Mouse (Mus musculus) ovary, postnatal 10 days (tissue): ENCODE measurements around the gene Myl7.
A peak's percentile ranks its signal among the peaks of the same experiment; 100 is the strongest.
"Not testable (repeated sequence)": the region's sequence is repeated elsewhere in the genome, so short reads cannot be mapped to it uniquely, and the experiment has no call there.

ENCODE experiments used
- DNase-seq: peaks from one replicate; pipeline ENCODE4 v3.0.0; 2022; ENCODE audit warnings: low spot score

The Myl7 gene

DNA sequence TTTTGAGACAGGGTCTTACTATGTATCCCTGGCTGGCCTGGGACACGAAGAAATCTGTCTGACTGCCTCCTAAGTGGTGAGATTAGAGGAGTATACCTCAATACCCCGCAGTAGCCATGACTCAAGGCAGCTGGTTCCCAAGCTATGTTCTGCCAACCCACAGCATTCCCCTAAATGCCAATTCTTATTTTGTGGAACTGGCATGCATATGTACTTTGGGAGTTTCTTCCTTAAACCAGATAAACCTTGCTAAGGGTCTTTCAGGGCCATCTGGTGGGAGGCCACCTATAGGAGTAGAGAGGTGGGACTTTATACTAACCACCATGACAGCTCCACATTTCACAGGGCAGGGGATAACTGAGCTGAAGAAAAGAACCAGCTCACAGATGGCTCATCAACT lies 5.3 kb upstream of the Myl7 start:
- DNase-seq, result no peak

DNA sequence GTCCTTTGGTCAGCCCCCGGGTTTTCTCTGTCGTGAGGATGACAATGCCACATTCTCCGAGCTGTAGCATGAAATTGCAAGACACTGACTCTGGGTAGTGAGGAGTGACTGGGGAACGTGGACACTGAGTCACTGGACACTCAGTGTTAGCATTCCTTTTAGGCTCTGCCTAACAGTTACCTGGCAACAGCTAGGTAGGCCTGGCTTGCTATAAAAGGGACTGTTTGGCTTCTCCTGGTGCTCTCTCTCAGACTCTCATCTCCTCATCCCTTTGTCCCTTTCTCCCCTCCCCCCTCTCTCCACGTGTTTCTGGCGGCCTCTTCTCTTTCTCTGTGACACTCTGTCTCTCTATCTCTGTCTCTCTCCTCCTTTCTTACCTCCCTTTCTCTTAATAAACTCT lies 3.8 kb upstream of the Myl7 start:
- DNase-seq, result no peak

- DNase-seq, result no peak
These were observed 3.4 kb upstream of the Myl7 start for GRCm38 (mm10) chr11:5901950-5902349.

DNA sequence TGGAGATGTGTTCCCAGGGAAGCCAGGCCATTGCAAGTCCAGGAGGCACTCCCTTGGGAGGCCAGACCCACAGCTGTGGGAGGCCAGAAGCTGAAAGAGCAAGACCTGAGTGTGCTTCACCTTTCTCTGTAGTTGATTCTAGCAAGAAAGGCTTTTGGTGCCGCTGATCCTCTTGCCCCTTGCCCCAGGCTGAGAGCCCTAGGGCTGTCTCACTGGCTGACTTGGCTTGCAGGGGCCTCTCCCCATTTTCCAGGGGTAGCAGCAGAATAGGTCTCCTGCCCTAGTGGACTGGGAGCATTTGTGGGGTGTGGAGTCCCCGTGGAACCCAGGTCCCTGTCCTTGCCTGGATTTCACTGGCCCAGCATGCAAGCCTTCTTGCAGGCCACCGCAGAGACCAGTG lies 2.7 kb upstream of the Myl7 start:
- no peak for DNase-seq

DNA sequence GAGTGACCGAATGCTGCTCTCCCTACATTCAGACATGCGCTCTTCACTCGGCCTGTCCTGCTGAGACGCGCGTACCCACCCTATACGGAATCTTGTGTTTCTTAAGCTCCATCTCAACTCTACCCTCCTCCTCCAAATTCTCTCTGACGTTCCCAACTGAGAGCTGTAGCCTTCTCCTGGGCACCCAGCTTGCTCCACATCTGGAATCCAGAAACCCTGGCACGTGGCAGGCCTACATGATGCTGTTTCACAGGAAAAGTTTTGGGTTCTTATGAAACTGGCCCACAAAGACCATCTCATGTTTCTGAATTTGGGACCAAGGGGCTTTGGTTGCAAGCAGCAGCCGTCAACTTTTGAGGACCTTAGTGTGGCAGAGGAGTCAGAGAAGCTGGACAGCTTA lies 704 bp upstream of the Myl7 start:
- DNase-seq, result no peak

DNA sequence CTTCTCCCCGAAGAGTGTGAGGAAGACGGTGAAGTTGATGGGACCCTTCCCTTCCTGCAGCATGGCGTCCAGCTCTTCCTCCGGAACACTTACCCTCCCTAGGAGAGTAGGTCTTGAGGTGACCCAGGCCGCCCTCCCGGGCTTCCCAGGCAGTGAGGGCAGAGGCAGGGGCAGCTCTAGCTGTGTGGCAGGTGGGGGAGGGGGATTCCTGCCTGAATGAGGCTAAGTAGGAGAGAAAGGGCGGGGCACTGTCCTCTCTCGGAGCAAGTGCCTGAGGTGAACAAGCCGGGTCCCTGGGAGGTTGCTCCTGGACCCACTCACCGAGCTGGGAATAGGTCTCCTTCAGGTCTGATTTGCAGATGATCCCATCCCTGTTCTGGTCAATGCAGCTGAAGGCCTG lies 743 bp downstream of the Myl7 start:
- DNase-seq, result no peak

- DNase-seq, result no peak
These were observed 1.4 kb downstream of the Myl7 start for GRCm38 (mm10) chr11:5897230-5897629.

DNA sequence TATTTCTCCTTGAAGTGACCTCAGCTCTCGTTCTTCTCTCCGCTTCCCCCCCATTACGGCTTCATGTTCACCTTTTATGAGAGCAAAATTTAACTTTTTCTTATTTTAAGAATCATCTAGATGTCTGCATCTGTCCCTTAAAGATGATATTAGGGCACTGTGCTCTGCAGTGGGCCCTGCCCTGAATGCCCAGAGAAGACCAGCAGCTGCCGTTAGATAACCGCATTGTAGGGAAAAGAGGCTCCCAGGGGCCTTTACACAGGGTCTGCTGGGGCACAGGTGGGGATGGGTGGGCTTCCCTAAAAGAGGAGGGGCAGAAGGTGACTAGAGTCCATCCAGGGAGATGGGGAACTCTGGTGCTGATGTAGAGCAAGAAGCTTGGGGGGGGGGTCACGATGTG lies 4.8 kb downstream of the Myl7 start:
- DNase-seq, result no peak

GRCm38 (mm10) chr11:5892810-5893368 lies 5.7 kb downstream of the Myl7 start:
- no peak for DNase-seq

GRCm38 (mm10) chr11:5892151-5892591 lies 6.4 kb downstream of the Myl7 start:
- DNase-seq, result no peak

GRCm38 (mm10) chr11:5888563-5888962 lies 10.0 kb downstream of the Myl7 start:
- not testable (repeated sequence) for DNase-seq

GRCm38 (mm10) chr11:5887250-5887649 lies 11.3 kb downstream of the Myl7 start:
- DNase-seq, result no peak

DNA sequence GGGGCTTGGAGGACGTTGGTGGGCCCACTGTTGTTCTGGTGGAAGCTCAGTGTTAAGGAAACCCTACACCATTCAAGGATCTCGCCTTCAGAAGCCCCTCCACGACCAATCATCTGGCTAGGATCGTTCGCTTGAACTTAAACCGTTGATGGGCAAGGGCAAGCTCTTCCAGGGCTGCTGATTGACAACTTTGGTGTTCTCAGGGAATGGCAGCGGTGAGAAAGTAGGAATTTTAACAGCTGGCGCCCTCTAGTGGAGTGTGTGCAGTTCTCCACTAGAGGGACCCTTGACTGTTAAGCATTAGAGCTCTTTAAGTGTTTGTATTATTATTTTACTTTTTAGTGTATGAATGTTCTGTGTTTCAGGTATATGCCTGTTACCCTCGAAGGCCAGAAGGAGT lies 12.4 kb downstream of the Myl7 start:
- no peak for DNase-seq

GRCm38 (mm10) chr11:5882518-5882917 lies 16.1 kb downstream of the Myl7 start:
- no peak for DNase-seq

GRCm38 (mm10) chr11:5879905-5880304 lies 18.7 kb downstream of the Myl7 start:
- no peak for DNase-seq

DNA sequence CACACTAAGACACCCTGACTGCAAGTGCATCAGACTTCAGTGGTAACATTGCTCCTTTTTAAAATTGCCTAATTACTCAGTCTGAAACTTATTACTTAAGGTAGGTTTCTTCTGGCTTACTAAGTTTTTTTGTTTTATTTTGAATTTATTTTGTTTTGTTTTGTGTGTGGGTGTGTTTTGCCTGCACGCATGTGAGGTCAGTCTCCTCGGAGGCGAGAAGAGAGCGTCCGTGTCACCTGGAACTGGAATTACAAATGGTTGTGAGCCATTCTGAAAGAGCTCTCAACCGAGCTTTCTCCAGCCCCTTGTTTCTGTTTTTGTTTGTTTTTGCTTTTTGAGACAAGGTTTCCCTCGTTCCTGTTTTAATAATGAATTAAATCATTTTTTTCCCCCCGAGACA lies 19.9 kb downstream of the Myl7 start:
- no peak for DNase-seq

DNA sequence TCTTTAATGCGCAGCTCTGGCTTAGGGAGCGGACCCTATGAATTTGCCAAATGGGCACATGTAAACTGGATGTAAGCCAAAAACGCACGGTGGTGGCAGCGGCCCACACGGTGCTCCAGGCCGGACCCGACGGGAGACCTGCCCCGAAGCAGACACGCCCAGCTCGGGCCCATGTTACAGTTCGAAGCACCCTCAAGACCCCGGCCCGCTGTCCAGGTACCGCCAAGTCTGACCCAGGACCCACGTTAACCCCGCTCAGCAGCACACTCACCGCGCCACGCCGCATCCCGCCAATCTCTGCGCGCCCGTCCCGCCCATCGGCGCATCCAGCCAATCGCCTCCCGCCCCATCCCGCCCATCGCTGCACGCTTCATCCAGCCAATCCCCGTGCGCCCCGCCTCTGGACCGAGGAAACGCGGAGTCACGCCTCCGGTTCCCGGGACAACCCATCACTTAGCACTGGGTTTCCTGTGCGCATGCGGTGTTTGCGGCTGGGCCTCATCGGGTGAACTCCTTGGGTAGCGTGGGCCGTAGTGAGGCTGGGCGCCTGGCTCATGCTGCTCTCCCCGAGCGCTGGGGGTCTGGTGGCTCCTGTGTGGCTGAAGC lies 20.6 kb downstream of the Myl7 start, which contains the start of gene Pold2:
Gene Pold2 (minus strand): TSS at position 372 of the 606 bp plus-strand sequence.
- peak; percentile 91 for DNase-seq

GRCm38 (mm10) chr11:5877421-5877820 lies 21.2 kb downstream of the Myl7 start:
- DNase-seq, result no peak

DNA sequence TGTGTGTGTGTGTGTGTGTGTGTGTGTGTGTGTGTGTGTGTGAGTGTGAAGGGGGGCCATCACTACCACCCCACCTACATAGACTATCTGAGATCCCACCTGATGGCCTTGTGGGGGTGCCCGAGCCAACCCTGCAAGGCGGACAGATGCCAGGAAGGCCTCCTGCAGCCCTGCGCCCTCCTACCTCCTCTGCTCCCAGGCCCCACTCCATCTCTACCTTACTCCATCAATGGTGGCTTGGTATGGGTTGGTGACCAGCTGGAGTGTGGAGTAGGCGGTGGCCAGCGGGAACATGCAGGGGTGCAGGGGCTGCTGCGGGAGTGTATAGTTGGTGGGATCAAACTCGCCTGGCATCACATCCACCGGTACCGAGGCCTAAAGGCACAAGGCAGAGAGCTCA lies 25.4 kb downstream of the Myl7 start:
- DNase-seq, result no peak

DNA sequence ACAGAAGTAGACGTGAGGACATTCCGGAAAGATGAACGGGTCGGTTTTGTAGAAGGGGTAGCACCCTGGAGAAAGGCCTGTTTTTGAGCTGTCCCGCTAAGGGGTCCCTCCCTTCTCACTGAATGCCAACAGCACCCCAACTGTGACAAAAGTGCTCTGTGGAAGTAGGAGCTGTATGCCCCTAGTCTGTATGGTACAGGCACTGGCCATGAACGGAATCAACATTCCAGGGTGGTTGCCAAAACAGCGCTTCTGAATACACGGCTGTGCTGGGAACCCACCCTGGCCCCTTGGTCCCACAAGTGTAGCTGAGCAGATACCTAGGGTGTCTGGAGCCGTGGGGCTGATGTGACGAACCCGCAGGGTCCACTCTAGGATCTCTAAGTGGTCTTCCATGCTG lies 25.9 kb downstream of the Myl7 start:
- no peak for DNase-seq

- no peak for DNase-seq
These were observed 28.5 kb downstream of the Myl7 start for GRCm38 (mm10) chr11:5870069-5870468.

DNA sequence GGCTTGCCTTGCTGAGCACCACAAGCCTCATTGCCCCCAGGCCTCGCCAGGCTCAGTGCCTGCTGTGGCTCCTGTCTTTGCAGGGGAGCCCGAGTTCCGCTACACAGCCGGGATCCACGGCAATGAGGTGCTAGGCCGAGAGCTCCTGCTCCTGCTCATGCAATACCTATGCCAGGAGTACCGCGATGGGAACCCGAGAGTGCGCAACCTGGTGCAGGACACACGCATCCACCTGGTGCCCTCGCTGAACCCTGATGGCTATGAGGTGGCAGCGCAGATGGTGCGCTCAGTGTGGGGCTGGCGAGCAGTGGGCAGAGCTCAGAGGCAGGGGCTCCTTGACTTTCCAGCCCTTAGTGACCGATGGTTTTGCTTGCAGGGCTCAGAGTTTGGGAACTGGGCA lies 29.3 kb downstream of the Myl7 start:
- DNase-seq, result no peak

- DNase-seq, result no peak
These were observed 30.3 kb downstream of the Myl7 start for GRCm38 (mm10) chr11:5868324-5868723.

GRCm38 (mm10) chr11:5867196-5867595 lies 31.4 kb downstream of the Myl7 start:
- no peak for DNase-seq
